Mouse (Mus musculus) heart, postnatal 0 days (tissue): ENCODE measurements around the gene Atrnl1.

Experiments
- CTCF ChIP-seq: IDR thresholded peaks from 2 replicates; pipeline ENCODE4 v1.5.1; 2016; ENCODE audit warnings: antibody characterized with exemption, control low read depth, low read depth
- EP300 ChIP-seq: IDR thresholded peaks from 2 replicates; pipeline ENCODE4 v1.6.1; 2016; ENCODE audit warnings: antibody characterized with exemption, low read depth

- TF ChIP-seq CTCF (no peak), EP300 (no peak)
These were observed 454.7 kb downstream of the Atrnl1 start for GRCm38 (mm10) chr19:58065514-58065913.
